Mouse (Mus musculus) kidney, adult 10 weeks (tissue): ENCODE results near the gene Tubgcp5. TPM values are rescaled to one million over a fixed set of nuclear protein-coding genes. Genes with fewer than 3 reads are reported as not detected.

Experiments used
- polyA plus RNA-seq: library from polyadenylated mRNA; stranded (reverse); fragments of 350-450 nt; fragmentation: Illumina TruSeq; extraction: RNeasy Lipid Tissue Mini Kit (QIAGEN cat#74804); gene quantifications from one replicate; pipeline ENCODE4 v1.2.3, GENCODE M21; 2014; ENCODE audit warnings: low read depth, low replicate concordance

The Tubgcp5 gene
- 19.8 TPM for polyA plus RNA-seq

GRCm38 (mm10) chr7:55793952-55794603, at the start of gene Tubgcp5:
Tubgcp5 (plus strand) TSS chr7:55794154.

DNA sequence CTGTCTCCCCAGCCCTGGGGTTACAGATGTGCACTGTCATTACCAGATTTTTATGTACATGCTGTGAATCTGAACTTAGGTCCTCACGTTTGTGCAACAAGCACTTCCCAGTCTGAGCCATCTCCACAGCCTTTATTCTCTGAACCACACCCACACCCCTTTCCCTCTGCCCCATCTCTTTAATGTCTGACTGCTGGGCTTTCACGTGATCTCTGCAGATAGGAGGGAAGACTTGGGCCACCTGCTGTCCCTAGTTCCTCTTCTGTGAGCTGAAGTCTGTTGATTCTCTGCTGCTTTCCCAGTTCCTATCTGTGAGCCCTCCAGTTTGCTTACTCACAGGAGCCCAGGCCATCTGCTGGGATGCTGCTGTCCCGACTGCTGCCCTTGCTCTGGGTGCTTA, 26.0 kb upstream of the Tubgcp5 start, which contains the start of gene Siglech:
TSS of gene Siglech (plus strand) at position 253 of the 400 bp plus-strand sequence.

DNA sequence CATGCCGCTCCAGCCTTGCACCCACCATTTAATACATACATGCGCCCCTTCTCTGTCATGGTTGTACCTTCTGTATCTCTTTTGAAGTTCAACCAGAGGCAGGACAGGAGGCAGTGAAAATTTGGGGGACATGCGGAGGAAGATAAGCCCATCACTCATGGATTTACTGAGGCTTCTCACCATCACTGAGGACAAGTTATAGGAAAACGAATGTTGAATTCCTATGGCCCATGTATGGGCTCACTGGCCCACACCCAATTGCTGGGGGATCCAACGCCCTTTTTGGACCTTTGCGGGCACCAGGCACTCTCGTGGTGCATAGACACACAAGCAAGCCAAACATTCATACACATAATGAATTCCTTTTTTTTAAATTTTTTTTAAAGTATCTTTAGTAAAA, 47.5 kb downstream of the Tubgcp5 start, which contains the start of gene Cyfip1:
TSS of gene Cyfip1 (plus strand) at position 301 of the 400 bp plus-strand sequence.

Other genes with a start within 250 kb of the Tubgcp5 start
- gene Siglech, start 26.0 kb upstream of the Tubgcp5 start, polyA plus RNA-seq = 0.53 TPM
- gene Cyfip1, start 47.6 kb downstream of the Tubgcp5 start, polyA plus RNA-seq = 35.6 TPM
- gene Nipa2, start 168.3 kb downstream of the Tubgcp5 start, polyA plus RNA-seq = 94.4 TPM
- 16.8 TPM for gene Nipa1, start 225.8 kb downstream of the Tubgcp5 start, polyA plus RNA-seq